Comparison of ENCODE assay signal across 8 mouse cellular contexts in genomic region chr7:114416021-114416845, GRCm38 (mm10). TPM values are rescaled to one million over a fixed set of nuclear protein-coding genes. Genes with fewer than 3 reads are reported as not detected.
A peak's percentile ranks its signal among the peaks of the same experiment; 100 is the strongest.
DNase-seq lines count a peak whose midpoint lies in the region; ATAC-seq and TF ChIP-seq lines count a peak whose summit lies in the region.

No protein-coding gene starts in this region.

- TF ChIP-seq CTCF in E14TG2a.4 (conservative IDR thresholded peaks at IDR 0.05; ENCODE audit: low read length), result no peak
- TF ChIP-seq CTCF in layer of hippocampus, adult 2 months (conservative IDR thresholded peaks at IDR 0.05), result no peak
- TF ChIP-seq CTCF in lung, adult 2 months (IDR thresholded peaks at IDR 0.05; ENCODE audit: insufficient read depth, low read length), result no peak
- no peak for TF ChIP-seq CTCF in thymus, adult 2 months (IDR thresholded peaks at IDR 0.05; ENCODE audit: borderline replicate concordance, control insufficient read depth, extremely low read depth, insufficient read depth, low read length, poor library complexity)

- intact Hi-C loops in heart, postnatal 25 days (cut with DNase I), result loop anchor here (5.0 kb wide), 3 partner anchors 76 to 139 kb away; partner anchors contain the start of gene Psma1

- H3K9ac ChIP-seq in forebrain, embryonic 11.5 days (ENCODE audit: low read length), result peak overlapping the region; percentile 97
- peak overlapping the region; percentile 91 for H3K9ac ChIP-seq in neural tube, embryonic 14.5 days (replicated peaks; ENCODE audit: low read depth, low read length)

- H3K4me1 ChIP-seq in E14TG2a.4 (replicated peaks; ENCODE audit: low read depth, low read length), result peaks cover 11% of the 10 kb centered on the region
- H3K4me1 ChIP-seq in forebrain, embryonic 11.5 days (replicated peaks; ENCODE audit: control insufficient read depth, insufficient read depth, low read length), result peaks cover 6% of the 10 kb centered on the region; the same call in 1 of the 2 replicates
- H3K4me1 ChIP-seq in lung, adult 2 months (ENCODE audit: control insufficient read depth, insufficient read depth, low read length), result peaks cover 2% of the 10 kb centered on the region
- H3K4me1 ChIP-seq in neural tube, embryonic 14.5 days (ENCODE audit: control insufficient read depth, insufficient read depth, low read length), result peaks cover 11% of the 10 kb centered on the region
- peaks cover 5% of the 10 kb centered on the region for H3K4me1 ChIP-seq in thymus, adult 2 months (replicated peaks; ENCODE audit: control insufficient read depth, insufficient read depth, low read length)

- H3K4me2 ChIP-seq in forebrain, embryonic 11.5 days (ENCODE audit: low read depth, low read length, severe bottlenecking), result peak overlapping the region; percentile 77
- peak overlapping the region; percentile 95 for H3K4me2 ChIP-seq in neural tube, embryonic 14.5 days (ENCODE audit: low read depth, low read length)

- ATAC-seq in forebrain, embryonic 11.5 days (replicated peaks; ENCODE audit: low FRiP score), result peak; percentile 62
- ATAC-seq in neural tube, embryonic 14.5 days (ENCODE audit: low read depth), result peak; percentile 75

- H3K27me3 ChIP-seq in E14TG2a.4 (ENCODE audit: insufficient read depth, low read length), result peaks cover 31% of the 10 kb centered on the region
- H3K27me3 ChIP-seq in forebrain, embryonic 11.5 days (ENCODE audit: control insufficient read depth, insufficient read depth, low read length), result no peaks in the 10 kb centered on the region
- H3K27me3 ChIP-seq in neural tube, embryonic 14.5 days (ENCODE audit: control insufficient read depth, insufficient read depth, low read length), result peaks cover 3% of the 10 kb centered on the region; the same call in 1 of the 2 replicates
- H3K27me3 ChIP-seq in thymus, adult 2 months (ENCODE audit: control insufficient read depth, insufficient read depth, low read length), result no peaks in the 10 kb centered on the region

- H3K9me3 ChIP-seq in E14TG2a.4 (ENCODE audit: low read length), result peaks cover 18% of the 10 kb centered on the region
- H3K9me3 ChIP-seq in forebrain, embryonic 11.5 days (ENCODE audit: control insufficient read depth, low read length), result no peaks in the 10 kb centered on the region
- no peaks in the 10 kb centered on the region for H3K9me3 ChIP-seq in neural tube, embryonic 14.5 days (ENCODE audit: control insufficient read depth, low read length)

- peak overlapping the region; percentile 88 for H3K27ac ChIP-seq in forebrain, embryonic 11.5 days (ENCODE audit: low read depth, low read length)
- H3K27ac ChIP-seq in layer of hippocampus, adult 2 months, result peak overlapping the region; percentile 92
- H3K27ac ChIP-seq in neural tube, embryonic 14.5 days (ENCODE audit: low read depth, low read length), result peak overlapping the region; percentile 92
- H3K27ac ChIP-seq in thymus, adult 2 months (ENCODE audit: control insufficient read depth, insufficient read depth, low read length), result no peak overlapping the region

- peak overlapping the region; percentile 83 for H3K4me3 ChIP-seq in E14TG2a.4 (replicated peaks; ENCODE audit: low read length)
- H3K4me3 ChIP-seq in forebrain, embryonic 11.5 days (ENCODE audit: low read depth, low read length), result peak overlapping the region; percentile 98
- H3K4me3 ChIP-seq in layer of hippocampus, adult 2 months, result peak overlapping the region; percentile 82
- H3K4me3 ChIP-seq in lung, adult 2 months (replicated peaks; ENCODE audit: extremely low read depth, low read depth, low read length), result peak overlapping the region; percentile 70
- peak overlapping the region; percentile 90 for H3K4me3 ChIP-seq in neural tube, embryonic 14.5 days (ENCODE audit: low read depth, low read length)
- H3K4me3 ChIP-seq in thymus, adult 2 months (ENCODE audit: control insufficient read depth, insufficient read depth, low read length), result peak overlapping the region; percentile 91

- H3K36me3 ChIP-seq in E14TG2a.4 (ENCODE audit: insufficient read depth, low read length), result no peaks in the 10 kb centered on the region
- H3K36me3 ChIP-seq in forebrain, embryonic 11.5 days (ENCODE audit: control insufficient read depth, insufficient read depth, low read length), result no peaks in the 10 kb centered on the region
- H3K36me3 ChIP-seq in neural tube, embryonic 14.5 days (ENCODE audit: control insufficient read depth, insufficient read depth, low read length), result no peaks in the 10 kb centered on the region
- no peaks in the 10 kb centered on the region for H3K36me3 ChIP-seq in thymus, adult 2 months (ENCODE audit: control insufficient read depth, insufficient read depth, low read length)

- WGBS in forebrain, embryonic 11.5 days, result under 1% methylated on average over 65 of the region's 66 CpGs
- under 1% methylated on average over 64 of the region's 66 CpGs for WGBS in lung, adult 2 months
- under 1% methylated on average over 66 of the region's 66 CpGs for WGBS in neural tube, embryonic 14.5 days
- under 1% methylated on average over 66 of the region's 66 CpGs for WGBS in thymus, adult 2 months

- TF ChIP-seq POLR2A in lung, adult 2 months (IDR thresholded peaks at IDR 0.05; ENCODE audit: borderline replicate concordance, extremely low read depth, low read depth, low read length), result no peak
- TF ChIP-seq POLR2A in thymus, adult 2 months (IDR thresholded peaks at IDR 0.05; ENCODE audit: control insufficient read depth, extremely low read depth, insufficient read depth, low read length, poor library complexity), result peak; percentile 17; the same call in 1 of the 2 replicates

- DNase-seq in brain, embryonic 18.5 days (ENCODE audit: low read depth, low spot score), result peak; percentile 3
- DNase-seq in forebrain, embryonic 11.5 days (ENCODE audit: low spot score), result peak; percentile 76
- peak; percentile 5 for DNase-seq in heart, postnatal 25 days (ENCODE audit: low spot score)
- peak; percentile 16 to 28 for DNase-seq in layer of hippocampus, adult 2 months (ENCODE audit: low spot score in 2 of 2)
- peak; percentile 33 for DNase-seq in lung, adult 2 months
- peak; percentile 48 for DNase-seq in thymus, adult 2 months

RNA-seq across cellular contexts. Expression of gene Pde3b, which starts 1.2 kb away (rescaled TPM):
- 10.3 and 12.9 TPM in 2 replicates for polyA plus RNA-seq in forebrain, embryonic 11.5 days (2014; fragmentation: Nextera tagmentation; extraction: Ambion mirVana)
- 1 to 10 TPM; 3.9 to 4.1 TPM for total RNA-seq in heart, postnatal 25 days (2021)
- 1 to 10 TPM; 8.3 to 8.9 TPM for total RNA-seq in layer of hippocampus, adult 2 months (2021)
- polyA plus RNA-seq in lung, adult 2 months (2012; rRNA removed), result 3.7 and 5.5 TPM in 2 replicates
- polyA plus RNA-seq in neural tube, embryonic 14.5 days (2014; fragmentation: Nextera tagmentation; extraction: Ambion mirVana), result 9.0 TPM in 2 replicates
- polyA plus RNA-seq in thymus, adult 2 months (2012; rRNA removed), result 12.0 and 15.2 TPM in 2 replicates

Comparison
In these comparisons a context has a peak if more than half of its experiments do, and no peak if none do; other contexts are left out.
1. DNase-seq: peak in every context shown above with its lines; median percentile 76 in forebrain, embryonic 11.5 days; 48 in thymus, adult 2 months; 33 in lung, adult 2 months; 22 in layer of hippocampus, adult 2 months; 5 in heart, postnatal 25 days; 3 in brain, embryonic 18.5 days.